Mouse (Mus musculus) bone marrow macrophage, adult 2 months (primary cell): ENCODE results near the gene Mapk8ip2. TPM values are rescaled to one million over a fixed set of nuclear protein-coding genes. Genes with fewer than 3 reads are reported as not detected.

Experiments
- H3K27ac ChIP-seq: 2 replicates; pipeline ENCODE4 v1.5.1; 2012; ENCODE audit warnings: low read depth, low read length; ENCODE audit not compliant: insufficient read depth
- H3K4me1 ChIP-seq: 2 replicates; pipeline ENCODE4 v1.6.1; 2012; ENCODE audit warnings: low read length; ENCODE audit not compliant: control insufficient read depth, insufficient read depth
- H3K4me3 ChIP-seq: 2 replicates; pipeline ENCODE4 v1.5.1; 2012; ENCODE audit warnings: mild to moderate bottlenecking, low read length, moderate library complexity; ENCODE audit not compliant: insufficient read depth
- CTCF ChIP-seq: IDR thresholded peaks from 2 replicates; pipeline ENCODE4 v1.5.1; 2012; ENCODE audit warnings: low read depth, mild to moderate bottlenecking, low read length, moderate library complexity
- POLR2A ChIP-seq: IDR thresholded peaks from 2 replicates; pipeline ENCODE4 v1.6.1; 2012; ENCODE audit warnings: mild to moderate bottlenecking, low read depth, low read length, borderline replicate concordance
- polyA plus RNA-seq: library from polyadenylated mRNA; stranded (reverse); fragments of >200 nt; gene quantifications from 2 replicates; pipeline ENCODE4 v1.2.4, GENCODE M21; 2012; ENCODE audit not compliant: missing spikeins, insufficient read depth, insufficient read length

Gene Mapk8ip2
- polyA plus RNA-seq, result not detected in 2 replicates

GRCm38 (mm10) chr15:89453865-89454478, at the start of gene Mapk8ip2:
Gene Mapk8ip2, plus strand, starts transcription at chr15:89453913.
- TF ChIP-seq CTCF (no peak), POLR2A (no peak)
- Histone ChIP-seq H3K4me3 (peak within 1 kb of the TSS; percentile 43), H3K27ac (no peak within 1 kb of the TSS), H3K4me1 (no peaks in the 10 kb centered on the region)

- no peak overlapping the region for H3K4me3 ChIP-seq
- H3K27ac ChIP-seq, result no peak overlapping the region
- TF ChIP-seq POLR2A (no peak), CTCF (no peak)
- peaks cover 7% of the 10 kb centered on the region for H3K4me1 ChIP-seq
Measured at GRCm38 (mm10) chr15:89404831-89405623, 48.7 kb upstream of the Mapk8ip2 start.

GRCm38 (mm10) chr15:89406691-89407090, 47.0 kb upstream of the Mapk8ip2 start:
- Histone ChIP-seq H3K4me1 (no peaks in the 10 kb centered on the region), H3K4me3 (no peak overlapping the region)
- TF ChIP-seq POLR2A, result no peak
- no peak for TF ChIP-seq CTCF

GRCm38 (mm10) chr15:89410118-89410517, 43.6 kb upstream of the Mapk8ip2 start, which contains the start of gene Syce3:
Gene Syce3, minus strand, starts transcription at chr15:89410503.
- Histone ChIP-seq H3K27ac (no peak within 1 kb of the TSS), H3K4me1 (no peaks in the 10 kb centered on the region), H3K4me3 (no peak within 1 kb of the TSS)
- no peak for TF ChIP-seq POLR2A

More at GRCm38 (mm10) chr15:89406691-89407090, 47.0 kb upstream of the Mapk8ip2 start:
- H3K27ac ChIP-seq, result no peak overlapping the region

- no peak for TF ChIP-seq CTCF
- TF ChIP-seq POLR2A, result no peak
- Histone ChIP-seq H3K27ac (no peak overlapping the region), H3K4me3 (no peak overlapping the region), H3K4me1 (no peaks in the 10 kb centered on the region)
Measured at GRCm38 (mm10) chr15:89415282-89415681, 38.4 kb upstream of the Mapk8ip2 start.

GRCm38 (mm10) chr15:89421938-89422337, 31.8 kb upstream of the Mapk8ip2 start:
- H3K27ac ChIP-seq, result no peak overlapping the region

GRCm38 (mm10) chr15:89424621-89425020, 29.1 kb upstream of the Mapk8ip2 start:
- Histone ChIP-seq H3K4me1 (peaks cover 23% of the 10 kb centered on the region), H3K27ac (no peak overlapping the region), H3K4me3 (no peak overlapping the region)
- TF ChIP-seq POLR2A, result no peak
- TF ChIP-seq CTCF, result no peak

More at GRCm38 (mm10) chr15:89421938-89422337, 31.8 kb upstream of the Mapk8ip2 start:
- no peak overlapping the region for H3K4me3 ChIP-seq
- TF ChIP-seq CTCF (no peak), POLR2A (no peak)
- peaks cover 9% of the 10 kb centered on the region for H3K4me1 ChIP-seq

GRCm38 (mm10) chr15:89425711-89426121, 28.0 kb upstream of the Mapk8ip2 start, which contains the start of gene Cpt1b:
Gene Cpt1b, minus strand, starts transcription at chr15:89425863.
- Histone ChIP-seq H3K4me1 (peaks cover 23% of the 10 kb centered on the region), H3K27ac (peak within 1 kb of the TSS; percentile 10; the same call in 1 of the 2 replicates), H3K4me3 (no peak within 1 kb of the TSS)
- TF ChIP-seq CTCF, result no peak
- no peak for TF ChIP-seq POLR2A

GRCm38 (mm10) chr15:89426716-89427115, 27.0 kb upstream of the Mapk8ip2 start:
- TF ChIP-seq POLR2A (no peak), CTCF (no peak)
- Histone ChIP-seq H3K4me3 (no peak overlapping the region), H3K4me1 (peaks cover 31% of the 10 kb centered on the region), H3K27ac (peak overlapping the region; percentile 10; the same call in 1 of the 2 replicates)

GRCm38 (mm10) chr15:89428136-89428790, 25.4 kb upstream of the Mapk8ip2 start:
- H3K27ac ChIP-seq, result no peak overlapping the region
- H3K4me3 ChIP-seq, result peak overlapping the region; percentile 63
- TF ChIP-seq POLR2A (no peak), CTCF (no peak)
- H3K4me1 ChIP-seq, result peaks cover 32% of the 10 kb centered on the region
